Mouse (Mus musculus) megakaryocyte, embryonic 14.5 days (primary cell): ENCODE data around the gene Ctxn1.

Experiments
- FLI1 ChIP-seq: IDR thresholded peaks from 2 replicates; pipeline ENCODE4 v1.6.1; 2012; ENCODE audit warnings: low read length, inconsistent platforms, mixed read lengths
- GATA1 ChIP-seq: IDR thresholded peaks from 3 replicates; pipeline ENCODE4 v1.6.1; 2012; ENCODE audit warnings: mixed read lengths, low read length, inconsistent platforms, borderline replicate concordance

GRCm38 (mm10) chr8:4227919-4228318 lies 31.2 kb downstream of the Ctxn1 start:
- TF ChIP-seq GATA1 (no peak), FLI1 (no peak)
